Mouse (Mus musculus) embryonic facial prominence, embryonic 15.5 days (tissue): ENCODE measurements around the gene Socs3. TPM values are rescaled to one million over a fixed set of nuclear protein-coding genes. Genes with fewer than 3 reads are reported as not detected.

Source experiments
- ATAC-seq: fragments of 200-750 bp; cut with Nextera tagmentation; 2 replicates; pipeline ENCODE4 v1.8.0; 2017; ENCODE audit warnings: low read depth, moderate TSS enrichment; ENCODE audit not compliant: insufficient number of reproducible peaks, low FRiP score, low TSS enrichment
- H3K27ac ChIP-seq: fragments of 300-500 bp; sonication (generic); replicated peaks from 2 replicates; pipeline ENCODE4 v1.5.1; 2015; ENCODE audit warnings: mild to moderate bottlenecking, inconsistent platforms
- H3K27me3 ChIP-seq: fragments of 300-500 bp; sonication (generic); 2 replicates; pipeline ENCODE4 v1.6.1; 2015; ENCODE audit warnings: inconsistent platforms
- H3K36me3 ChIP-seq: fragments of 300-500 bp; sonication (generic); 2 replicates; pipeline ENCODE4 v1.6.1; 2015; ENCODE audit warnings: mild to moderate bottlenecking, inconsistent platforms
- H3K4me1 ChIP-seq: fragments of 300-500 bp; sonication (generic); 2 replicates; pipeline ENCODE4 v1.6.1; 2015; ENCODE audit warnings: inconsistent platforms
- H3K4me2 ChIP-seq: fragments of 300-500 bp; sonication (generic); replicated peaks from 2 replicates; pipeline ENCODE4 v1.6.1; 2015; ENCODE audit warnings: mild to moderate bottlenecking, inconsistent platforms
- H3K4me3 ChIP-seq: fragments of 300-500 bp; sonication (generic); replicated peaks from 2 replicates; pipeline ENCODE4 v1.5.1; 2015; ENCODE audit warnings: mild to moderate bottlenecking, inconsistent platforms
- H3K9ac ChIP-seq: fragments of 300-500 bp; sonication (generic); 2 replicates; pipeline ENCODE4 v1.6.1; 2015; ENCODE audit warnings: inconsistent platforms
- H3K9me3 ChIP-seq: fragments of 300-500 bp; sonication (generic); replicated peaks from 2 replicates; pipeline ENCODE4 v1.6.1; 2016; ENCODE audit warnings: inconsistent platforms
- WGBS: fragments of 180-500 bp; shearing (Covaris S2); methylation state at CpG from one replicate; pipeline ENCODE4 v1.1.7; 2015; 5-methylcytosine and 5-hydroxymethylcytosine counted together
- polyA plus RNA-seq: library from polyadenylated mRNA; unstranded; fragments of >200 nt; fragmentation: Nextera tagmentation; extraction: Ambion mirVana; gene quantifications from 2 replicates; pipeline ENCODE4 v1.2.1, GENCODE M21; 2015

Gene Socs3
- polyA plus RNA-seq: 20.8 and 21.2 TPM in 2 replicates

- H3K9ac ChIP-seq: peak within 1 kb of the TSS; percentile 58
- H3K4me1 ChIP-seq: peaks cover 55% of the 10 kb centered on the region
- H3K27me3 ChIP-seq: 0 out of 2 replicates have a peak, but pooled peaks cover 3% of the 10 kb centered on the region
- peak within 1 kb of the TSS; percentile 95 for H3K4me2 ChIP-seq
- ATAC-seq: peak; percentile 34; the same call in 1 of the 2 replicates
- H3K27ac ChIP-seq: peak within 1 kb of the TSS; percentile 97
- no peaks in the 10 kb centered on the region for H3K9me3 ChIP-seq
- H3K4me3 ChIP-seq: peak within 1 kb of the TSS; percentile 64
- 8% methylated on average over 21 of the region's 21 CpGs for WGBS
- H3K36me3 ChIP-seq: 0 out of 2 replicates have a peak, but pooled peaks cover 4% of the 10 kb centered on the region
Observed at GRCm38 (mm10) chr11:117969945-117970872, at the start of gene Socs3. Gene Socs3, minus strand, starts transcription at chr11:117970047.

GRCm38 (mm10) chr11:118018328-118018727, 48.5 kb upstream of the Socs3 start:
- H3K4me3 ChIP-seq: no peak overlapping the region
- no peaks in the 10 kb centered on the region for H3K27me3 ChIP-seq
- no peak overlapping the region for H3K27ac ChIP-seq
- peaks cover 15% of the 10 kb centered on the region; the same call in 1 of the 2 replicates for H3K4me1 ChIP-seq
- H3K36me3 ChIP-seq: peaks cover 41% of the 10 kb centered on the region
- no peak overlapping the region for H3K4me2 ChIP-seq
- H3K9me3 ChIP-seq: no peaks in the 10 kb centered on the region
- ATAC-seq: no peak
- no peak overlapping the region for H3K9ac ChIP-seq
- WGBS: 96% methylated on average over 4 of the region's 4 CpGs

- Histone ChIP-seq H3K27ac (peak overlapping the region; percentile 34), H3K4me3 (no peak overlapping the region), H3K9ac (no peak overlapping the region), H3K27me3 (no peaks in the 10 kb centered on the region), H3K36me3 (peaks cover 34% of the 10 kb centered on the region), H3K4me2 (no peak overlapping the region), H3K4me1 (peaks cover 25% of the 10 kb centered on the region; the same call in 1 of the 2 replicates), H3K9me3 (no peaks in the 10 kb centered on the region)
- 80% methylated on average over 8 of the region's 8 CpGs for WGBS
- ATAC-seq: no peak
Observed at GRCm38 (mm10) chr11:118015381-118016145, 45.7 kb upstream of the Socs3 start.

- H3K36me3 ChIP-seq: peaks cover 25% of the 10 kb centered on the region
- WGBS: 80% methylated on average over 12 of the region's 12 CpGs
Observed at GRCm38 (mm10) chr11:118014391-118014995, 44.6 kb upstream of the Socs3 start.

GRCm38 (mm10) chr11:118013339-118013738, 43.5 kb upstream of the Socs3 start:
- Histone ChIP-seq H3K9ac (no peak overlapping the region), H3K9me3 (no peaks in the 10 kb centered on the region), H3K27ac (no peak overlapping the region; the same call in 1 of the 2 replicates), H3K36me3 (peaks cover 20% of the 10 kb centered on the region), H3K4me3 (no peak overlapping the region), H3K4me1 (peaks cover 41% of the 10 kb centered on the region), H3K27me3 (no peaks in the 10 kb centered on the region), H3K4me2 (no peak overlapping the region)
- WGBS: 68% methylated on average over 2 of the region's 2 CpGs
- ATAC-seq: no peak

More at GRCm38 (mm10) chr11:118014391-118014995, 44.6 kb upstream of the Socs3 start:
- Histone ChIP-seq H3K4me3 (no peak overlapping the region), H3K9ac (no peak overlapping the region), H3K4me2 (no peak overlapping the region), H3K27me3 (no peaks in the 10 kb centered on the region), H3K27ac (no peak overlapping the region), H3K9me3 (no peaks in the 10 kb centered on the region), H3K4me1 (peaks cover 29% of the 10 kb centered on the region)
- no peak for ATAC-seq

- H3K27ac ChIP-seq: no peak overlapping the region
- no peak overlapping the region for H3K4me3 ChIP-seq
- H3K36me3 ChIP-seq: peaks cover 16% of the 10 kb centered on the region
- WGBS: 64% methylated on average over 1 of the region's 1 CpGs
- H3K4me2 ChIP-seq: no peak overlapping the region
- no peaks in the 10 kb centered on the region for H3K9me3 ChIP-seq
- H3K9ac ChIP-seq: no peak overlapping the region
- peaks cover 48% of the 10 kb centered on the region for H3K4me1 ChIP-seq
- H3K27me3 ChIP-seq: no peaks in the 10 kb centered on the region
- 0 out of 2 replicates have a peak, but pooled peaks have one; percentile 25 for ATAC-seq
Observed at GRCm38 (mm10) chr11:118012595-118012994, 42.7 kb upstream of the Socs3 start.

GRCm38 (mm10) chr11:118009865-118010571, 40.2 kb upstream of the Socs3 start:
- H3K27me3 ChIP-seq: no peaks in the 10 kb centered on the region
- WGBS: 36% methylated on average over 4 of the region's 4 CpGs
- no peak overlapping the region for H3K9ac ChIP-seq
- no peak overlapping the region; the same call in 1 of the 2 replicates for H3K4me2 ChIP-seq
- ATAC-seq: no peak; the same call in 1 of the 2 replicates
- peak overlapping the region; percentile 40; the same call in 1 of the 2 replicates for H3K27ac ChIP-seq
- peaks cover 28% of the 10 kb centered on the region for H3K36me3 ChIP-seq
- no peaks in the 10 kb centered on the region for H3K9me3 ChIP-seq
- no peak overlapping the region for H3K4me3 ChIP-seq
- H3K4me1 ChIP-seq: peaks cover 51% of the 10 kb centered on the region

GRCm38 (mm10) chr11:118008843-118009242, 39.0 kb upstream of the Socs3 start:
- no peak overlapping the region for H3K4me2 ChIP-seq
- H3K9me3 ChIP-seq: no peaks in the 10 kb centered on the region
- 76% methylated on average over 8 of the region's 8 CpGs for WGBS
- H3K27me3 ChIP-seq: no peaks in the 10 kb centered on the region
- peaks cover 55% of the 10 kb centered on the region for H3K4me1 ChIP-seq
- H3K9ac ChIP-seq: no peak overlapping the region
- H3K36me3 ChIP-seq: peaks cover 33% of the 10 kb centered on the region
- H3K4me3 ChIP-seq: no peak overlapping the region
- peak overlapping the region; percentile 40; the same call in 1 of the 2 replicates for H3K27ac ChIP-seq
- ATAC-seq: no peak

- Histone ChIP-seq H3K27me3 (no peaks in the 10 kb centered on the region), H3K9me3 (no peaks in the 10 kb centered on the region), H3K36me3 (peaks cover 39% of the 10 kb centered on the region), H3K4me2 (no peak overlapping the region), H3K4me3 (no peak overlapping the region), H3K9ac (no peak overlapping the region), H3K4me1 (peaks cover 57% of the 10 kb centered on the region), H3K27ac (0 out of 2 replicates have a peak overlapping the region, but pooled peaks have one; percentile 40)
- no peak for ATAC-seq
- WGBS: 41% methylated on average over 5 of the region's 5 CpGs
Observed at GRCm38 (mm10) chr11:118008144-118008805, 38.4 kb upstream of the Socs3 start.
